Mouse (Mus musculus) forebrain, embryonic 14.5 days (tissue): ENCODE measurements at regions not wholly inside any gene's neighbourhood (a gene's known extent, or its start where the extent isn't known, plus 50 kb on each side); places are given as distances from the start of the nearest gene placed in this dataset.

Experiments
- ATAC-seq: fragments of 200-750 bp; cut with Nextera tagmentation; 2 replicates; pipeline ENCODE4 v1.8.0; 2017; ENCODE audit warnings: mild to moderate bottlenecking, moderate library complexity
- DNase-seq: peaks from one replicate; pipeline ENCODE4 v3.0.0-alpha.2; 2015; ENCODE audit warnings: low spot score
- H3K27ac ChIP-seq: fragments of 300-500 bp; sonication (generic); 2 replicates; pipeline ENCODE4 v1.5.1; 2014; ENCODE audit warnings: low read depth, mild to moderate bottlenecking, control low read depth, low read length, moderate library complexity
- H3K27me3 ChIP-seq: fragments of 300-500 bp; sonication (generic); replicated peaks from 2 replicates; pipeline ENCODE4 v1.6.1; 2014; ENCODE audit warnings: low read length, control low read depth, mixed read lengths; ENCODE audit not compliant: control insufficient read depth, insufficient read depth
- H3K36me3 ChIP-seq: fragments of 300-500 bp; sonication (generic); 2 replicates; pipeline ENCODE4 v1.6.1; 2014; ENCODE audit warnings: low read length, control low read depth; ENCODE audit not compliant: control insufficient read depth, insufficient read depth
- H3K4me1 ChIP-seq: fragments of 300-500 bp; sonication (generic); 2 replicates; pipeline ENCODE4 v1.6.1; 2014; ENCODE audit warnings: antibody characterized with exemption, low read length, control low read depth; ENCODE audit not compliant: control insufficient read depth, insufficient read depth
- H3K4me2 ChIP-seq: fragments of 300-500 bp; sonication (generic); 2 replicates; pipeline ENCODE4 v1.6.1; 2014; ENCODE audit warnings: mild to moderate bottlenecking, control low read depth, low read length
- H3K4me3 ChIP-seq: fragments of 300-500 bp; sonication (generic); 2 replicates; pipeline ENCODE4 v1.5.1; 2014; ENCODE audit warnings: low read depth, low read length, control low read depth
- H3K9ac ChIP-seq: fragments of 300-500 bp; sonication (generic); 2 replicates; pipeline ENCODE4 v1.6.1; 2014; ENCODE audit warnings: mild to moderate bottlenecking, low read length, control low read depth, moderate library complexity
- H3K9me3 ChIP-seq: fragments of 300-500 bp; sonication (generic); replicated peaks from 2 replicates; pipeline ENCODE4 v1.6.1; 2016; ENCODE audit warnings: low read length, control low read depth, mixed read lengths; ENCODE audit not compliant: control insufficient read depth
- WGBS: fragments of 180-500 bp; shearing (Covaris S2); extraction: QIAGEN DNeasy Blood & Tissue Kit; methylation state at CpG from one replicate; pipeline ENCODE4 v1.1.7; 2014; 5-methylcytosine and 5-hydroxymethylcytosine counted together

- H3K27ac ChIP-seq, result no peak overlapping the region
- no peak overlapping the region for H3K4me2 ChIP-seq
- no peaks in the 10 kb centered on the region for H3K36me3 ChIP-seq
- ATAC-seq (no peak), DNase-seq (no peak)
- no peaks in the 10 kb centered on the region for H3K9me3 ChIP-seq
- H3K9ac ChIP-seq, result no peak overlapping the region
- H3K27me3 ChIP-seq, result no peaks in the 10 kb centered on the region
- no peak overlapping the region for H3K4me3 ChIP-seq
- WGBS, result 76% methylated on average over 6 of the region's 6 CpGs
- H3K4me1 ChIP-seq, result peaks cover under 1% of the 10 kb centered on the region; the same call in 1 of the 2 replicates
These were observed 146.0 kb upstream of the 1600014C23Rik start for GRCm38 (mm10) chr17:45879478-45880250.

- no peak for DNase-seq
- Histone ChIP-seq H3K9me3 (no peaks in the 10 kb centered on the region), H3K4me1 (peaks cover 12% of the 10 kb centered on the region), H3K36me3 (no peaks in the 10 kb centered on the region), H3K4me2 (no peak overlapping the region), H3K27me3 (no peaks in the 10 kb centered on the region), H3K27ac (no peak overlapping the region), H3K9ac (no peak overlapping the region), H3K4me3 (no peak overlapping the region)
- 91% methylated on average over 6 of the region's 6 CpGs for WGBS
- ATAC-seq, result no peak
These were observed 144.8 kb upstream of the 1600014C23Rik start for GRCm38 (mm10) chr17:45878394-45878793.

GRCm38 (mm10) chr17:45875325-45875724 is 141.7 kb upstream of the 1600014C23Rik start:
- H3K27ac ChIP-seq, result no peak overlapping the region
- H3K9me3 ChIP-seq, result no peaks in the 10 kb centered on the region
- H3K4me2 ChIP-seq, result no peak overlapping the region
- no peak overlapping the region for H3K9ac ChIP-seq
- H3K27me3 ChIP-seq, result no peaks in the 10 kb centered on the region
- no peaks in the 10 kb centered on the region for H3K36me3 ChIP-seq
- H3K4me3 ChIP-seq, result no peak overlapping the region
- ATAC-seq, result no peak
- peaks cover 23% of the 10 kb centered on the region for H3K4me1 ChIP-seq
- DNase-seq, result no peak
- 89% methylated on average over 8 of the region's 8 CpGs for WGBS

GRCm38 (mm10) chr17:45873996-45874395 is 140.4 kb upstream of the 1600014C23Rik start:
- peak; percentile 65 for ATAC-seq
- H3K9ac ChIP-seq, result peak overlapping the region; percentile 56
- no peaks in the 10 kb centered on the region for H3K27me3 ChIP-seq
- WGBS, result 10% methylated on average over 8 of the region's 8 CpGs
- peak overlapping the region; percentile 77 for H3K27ac ChIP-seq
- DNase-seq, result no peak
- H3K4me1 ChIP-seq, result peaks cover 23% of the 10 kb centered on the region
- peak overlapping the region; percentile 42 for H3K4me2 ChIP-seq
- H3K36me3 ChIP-seq, result no peaks in the 10 kb centered on the region
- H3K4me3 ChIP-seq, result no peak overlapping the region
- H3K9me3 ChIP-seq, result no peaks in the 10 kb centered on the region

GRCm38 (mm10) chr17:45873200-45873955 is 139.7 kb upstream of the 1600014C23Rik start:
- H3K4me3 ChIP-seq, result 0 out of 2 replicates have a peak overlapping the region, but pooled peaks have one; percentile 5
- H3K4me1 ChIP-seq, result peaks cover 23% of the 10 kb centered on the region
- DNase-seq, result peak; percentile 85
- no peaks in the 10 kb centered on the region for H3K27me3 ChIP-seq
- peak; percentile 79 for ATAC-seq
- H3K36me3 ChIP-seq, result no peaks in the 10 kb centered on the region
- peak overlapping the region; percentile 56 for H3K9ac ChIP-seq
- H3K27ac ChIP-seq, result peak overlapping the region; percentile 77
- H3K4me2 ChIP-seq, result peak overlapping the region; percentile 42
- no peaks in the 10 kb centered on the region for H3K9me3 ChIP-seq
- WGBS, result 3% methylated on average over 21 of the region's 21 CpGs

GRCm38 (mm10) chr17:45871666-45872653 is 138.3 kb upstream of the 1600014C23Rik start:
- Histone ChIP-seq H3K4me1 (peaks cover 23% of the 10 kb centered on the region), H3K4me2 (no peak overlapping the region), H3K9ac (no peak overlapping the region), H3K36me3 (no peaks in the 10 kb centered on the region), H3K27me3 (no peaks in the 10 kb centered on the region), H3K27ac (no peak overlapping the region), H3K4me3 (no peak overlapping the region), H3K9me3 (no peaks in the 10 kb centered on the region)
- DNase-seq (peak; percentile 41), ATAC-seq (peak; percentile 19; the same call in 1 of the 2 replicates)
- 33% methylated on average over 22 of the region's 22 CpGs for WGBS

- Histone ChIP-seq H3K4me3 (no peak overlapping the region), H3K9me3 (no peaks in the 10 kb centered on the region), H3K27me3 (no peaks in the 10 kb centered on the region), H3K27ac (no peak overlapping the region), H3K36me3 (no peaks in the 10 kb centered on the region), H3K9ac (no peak overlapping the region), H3K4me2 (no peak overlapping the region), H3K4me1 (peaks cover 23% of the 10 kb centered on the region)
- no peak for ATAC-seq
- 80% methylated on average over 9 of the region's 9 CpGs for WGBS
- DNase-seq, result no peak
These were observed 137.4 kb upstream of the 1600014C23Rik start for GRCm38 (mm10) chr17:45871067-45871466.
